Mouse (Mus musculus): Measurements from ENCODE around the gene Lgi1. TPM values are rescaled to one million over a fixed set of nuclear protein-coding genes. Genes with fewer than 3 reads are reported as not detected.

Lgi1 gene
- 1.5 and 2.0 TPM in 2 replicates for polyA plus RNA-seq (2015; fragmentation: Nextera tagmentation; extraction: Ambion mirVana)

DNA sequence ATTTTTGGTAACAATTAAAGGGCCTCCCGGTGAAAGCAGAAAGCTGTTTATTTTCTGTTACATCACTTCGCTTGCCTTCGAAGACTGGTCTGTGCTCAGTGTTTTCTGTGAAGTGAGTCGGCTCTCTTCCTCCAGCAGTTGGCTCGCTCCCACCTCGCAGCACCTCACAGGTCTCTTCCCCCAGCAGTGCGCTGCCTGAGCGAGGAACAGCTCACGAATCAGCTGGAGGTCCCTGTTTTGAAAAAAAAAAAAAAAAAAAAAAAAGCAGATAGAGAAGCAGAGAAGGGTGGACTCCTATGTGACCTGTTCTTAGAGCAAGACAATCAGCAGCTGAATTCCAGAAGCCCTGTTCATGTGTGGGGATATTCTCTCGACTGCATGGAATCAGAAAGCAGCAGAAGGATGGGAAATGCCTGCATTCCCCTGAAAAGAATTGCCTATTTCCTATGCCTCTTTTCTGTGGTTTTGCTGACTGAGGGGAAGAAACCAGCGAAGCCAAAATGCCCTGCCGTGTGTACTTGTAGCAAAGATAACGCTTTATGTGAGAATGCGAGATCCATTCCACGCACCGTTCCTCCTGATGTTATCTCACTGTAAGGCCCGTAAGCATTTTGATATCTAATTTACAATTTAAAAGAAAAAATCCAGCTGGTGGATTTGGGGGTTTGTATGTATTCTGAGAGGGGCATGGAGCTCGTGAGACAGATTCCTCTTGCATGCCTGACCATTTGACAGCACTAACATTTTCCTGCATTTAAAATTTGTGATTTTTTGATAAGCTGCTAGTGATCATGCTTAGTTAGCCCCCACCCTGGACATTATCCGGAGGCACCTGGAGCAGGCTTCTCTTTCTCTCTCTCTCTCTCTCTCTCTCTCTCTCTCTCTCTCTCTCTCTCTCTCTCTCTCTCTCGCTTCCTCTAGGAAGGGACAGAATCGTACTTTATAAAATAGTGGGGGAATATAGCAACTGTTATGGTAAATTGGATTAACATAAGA is at the start of gene Lgi1:
Lgi1 (plus strand) TSS at position 32 of the 996 bp plus-strand sequence.
- peaks cover 3% of the 10 kb centered on the region; the same call in 1 of the 2 replicates for H3K4me1 ChIP-seq (ENCODE audit: insufficient read depth, low read length)
- H3K9ac ChIP-seq (replicated peaks; ENCODE audit: low read length) = no peak within 1 kb of the TSS
- 26% methylated on average over 21 of the region's 21 CpGs for WGBS
- H3K36me3 ChIP-seq (ENCODE audit: insufficient read depth, low read length) = no peaks in the 10 kb centered on the region
- peak within 1 kb of the TSS; percentile 19 for H3K4me3 ChIP-seq (ENCODE audit: low read length)
- H3K27me3 ChIP-seq (ENCODE audit: insufficient read depth, low read length) = peaks cover 14% of the 10 kb centered on the region; the same call in 1 of the 2 replicates
- H3K4me2 ChIP-seq (replicated peaks; ENCODE audit: low read depth, low read length) = peak within 1 kb of the TSS; percentile 48
- H3K27ac ChIP-seq (ENCODE audit: low read length) = no peak within 1 kb of the TSS
- H3K9me3 ChIP-seq (ENCODE audit: low read length) = no peaks in the 10 kb centered on the region
- ATAC-seq (ENCODE audit: low FRiP score, low TSS enrichment) = no peak

DNA sequence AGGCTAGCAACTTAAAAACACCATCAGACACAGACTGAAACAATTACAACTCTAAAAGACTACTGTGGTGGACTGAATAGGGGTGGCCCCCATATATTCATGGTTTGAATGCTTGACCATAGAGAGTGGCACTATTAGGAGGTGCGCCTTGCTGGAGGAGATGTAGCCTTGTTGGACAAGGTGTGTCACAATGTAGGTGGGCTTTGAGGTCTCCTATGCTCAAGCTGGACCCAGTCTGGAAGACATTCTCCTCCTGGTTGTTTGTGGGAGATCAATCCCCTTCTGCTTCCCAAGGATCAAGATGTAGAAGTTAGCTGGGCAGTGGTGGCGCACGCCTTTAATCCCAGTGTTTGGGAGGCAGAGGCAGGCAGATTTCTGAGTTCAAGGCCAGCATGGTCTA is 46.6 kb upstream of the Lgi1 start:
- Histone ChIP-seq H3K27ac (ENCODE audit: low read length) (no peak overlapping the region), H3K36me3 (ENCODE audit: insufficient read depth, low read length) (peaks cover 19% of the 10 kb centered on the region), H3K4me2 (replicated peaks; ENCODE audit: low read depth, low read length) (no peak overlapping the region), H3K27me3 (ENCODE audit: insufficient read depth, low read length) (no peaks in the 10 kb centered on the region), H3K9me3 (ENCODE audit: low read length) (no peaks in the 10 kb centered on the region), H3K9ac (replicated peaks; ENCODE audit: low read length) (no peak overlapping the region), H3K4me1 (ENCODE audit: insufficient read depth, low read length) (peaks cover under 1% of the 10 kb centered on the region; the same call in 1 of the 2 replicates), H3K4me3 (ENCODE audit: low read length) (no peak overlapping the region)
- 96% methylated on average over 3 of the region's 3 CpGs for WGBS
- no peak for ATAC-seq (ENCODE audit: low FRiP score, low TSS enrichment)

DNA sequence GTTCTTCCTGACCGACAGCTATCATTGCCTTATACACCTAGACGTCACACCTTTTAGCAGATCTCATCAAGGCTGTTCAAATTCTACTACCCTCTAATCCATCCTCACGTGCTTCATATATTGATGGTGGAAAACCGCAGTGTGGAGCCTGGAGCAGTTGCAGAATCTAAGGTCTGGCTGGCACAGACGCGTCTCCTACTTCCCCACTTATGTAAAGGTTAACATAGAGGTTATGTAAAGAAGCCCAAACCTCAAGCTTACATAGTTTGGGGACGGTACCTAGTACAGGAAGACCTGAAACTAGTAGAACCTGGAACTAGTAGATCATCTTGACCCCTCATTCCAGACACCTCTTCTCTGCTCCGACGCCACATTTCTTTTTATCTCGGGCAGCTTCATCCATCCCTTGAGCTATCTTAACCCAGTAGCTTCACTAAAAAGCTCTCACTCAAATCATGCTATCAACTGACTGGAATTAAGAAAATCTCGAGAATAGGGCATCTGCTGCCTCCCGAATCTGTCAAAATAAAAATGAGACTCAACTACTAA is 40.9 kb upstream of the Lgi1 start:
- H3K27me3 ChIP-seq (ENCODE audit: insufficient read depth, low read length) = no peaks in the 10 kb centered on the region
- peak overlapping the region; percentile 94 for H3K27ac ChIP-seq (ENCODE audit: low read length)
- ATAC-seq (ENCODE audit: low FRiP score, low TSS enrichment) = peak; percentile 59
- H3K9ac ChIP-seq (replicated peaks; ENCODE audit: low read length) = peak overlapping the region; percentile 85
- H3K36me3 ChIP-seq (ENCODE audit: insufficient read depth, low read length) = peaks cover 4% of the 10 kb centered on the region; the same call in 1 of the 2 replicates
- H3K4me1 ChIP-seq (ENCODE audit: insufficient read depth, low read length) = peaks cover 14% of the 10 kb centered on the region; the same call in 1 of the 2 replicates
- H3K4me3 ChIP-seq (ENCODE audit: low read length) = peak overlapping the region; percentile 81
- peak overlapping the region; percentile 80 for H3K4me2 ChIP-seq (replicated peaks; ENCODE audit: low read depth, low read length)
- 11% methylated on average over 12 of the region's 12 CpGs for WGBS
- H3K9me3 ChIP-seq (ENCODE audit: low read length) = no peaks in the 10 kb centered on the region

DNA sequence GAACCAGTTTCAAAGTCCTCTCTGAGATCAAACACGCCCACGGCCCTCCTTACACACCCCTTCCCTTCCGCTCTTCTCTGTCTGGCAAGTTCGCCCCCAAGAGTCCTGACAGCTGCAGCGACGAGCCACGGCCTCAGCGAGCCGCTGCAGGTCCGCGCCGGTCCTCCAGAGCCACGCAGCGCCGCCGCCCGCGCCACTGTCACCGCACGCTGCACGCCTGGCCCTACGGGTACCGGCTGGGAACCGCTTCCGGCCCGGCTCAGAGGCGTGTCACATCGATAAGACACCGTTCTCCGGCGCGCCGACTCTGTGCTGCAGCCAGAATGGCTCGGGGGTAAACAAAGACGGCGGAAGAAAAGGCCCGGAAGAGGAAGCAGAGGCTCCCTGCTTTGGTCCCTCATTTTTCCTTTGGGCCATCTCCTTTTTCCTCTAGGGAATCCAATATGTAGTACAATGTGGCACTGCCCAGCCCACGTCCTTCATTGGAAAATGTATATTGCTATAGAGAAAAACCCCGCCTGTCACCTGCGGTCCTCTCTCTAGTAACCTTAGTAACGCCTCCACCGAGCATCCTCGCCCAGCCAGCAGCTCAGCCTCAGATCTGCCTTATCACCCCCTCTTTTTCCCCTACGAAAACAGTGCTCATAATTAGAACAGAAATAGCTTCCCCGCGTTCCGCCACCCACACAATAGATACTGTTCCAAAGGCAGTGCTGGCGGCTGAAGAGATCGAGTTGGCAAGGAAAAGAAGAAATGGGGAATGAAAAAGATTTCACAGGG is 40.2 kb upstream of the Lgi1 start, which contains the start of gene Fra10ac1:
Fra10ac1 (minus strand) TSS at position 252 of the 780 bp plus-strand sequence.
- Histone ChIP-seq H3K4me1 (ENCODE audit: insufficient read depth, low read length) (peaks cover 14% of the 10 kb centered on the region; the same call in 1 of the 2 replicates), H3K4me2 (replicated peaks; ENCODE audit: low read depth, low read length) (peak within 1 kb of the TSS; percentile 80), H3K4me3 (ENCODE audit: low read length) (peak within 1 kb of the TSS; percentile 81), H3K36me3 (ENCODE audit: insufficient read depth, low read length) (no peaks in the 10 kb centered on the region), H3K9ac (replicated peaks; ENCODE audit: low read length) (peak within 1 kb of the TSS; percentile 85), H3K9me3 (ENCODE audit: low read length) (peaks cover 4% of the 10 kb centered on the region; the same call in 1 of the 2 replicates), H3K27ac (ENCODE audit: low read length) (peak within 1 kb of the TSS; percentile 94), H3K27me3 (ENCODE audit: insufficient read depth, low read length) (no peaks in the 10 kb centered on the region)
- under 1% methylated on average over 48 of the region's 49 CpGs for WGBS
- peak; percentile 99 for ATAC-seq (ENCODE audit: low FRiP score, low TSS enrichment)

DNA sequence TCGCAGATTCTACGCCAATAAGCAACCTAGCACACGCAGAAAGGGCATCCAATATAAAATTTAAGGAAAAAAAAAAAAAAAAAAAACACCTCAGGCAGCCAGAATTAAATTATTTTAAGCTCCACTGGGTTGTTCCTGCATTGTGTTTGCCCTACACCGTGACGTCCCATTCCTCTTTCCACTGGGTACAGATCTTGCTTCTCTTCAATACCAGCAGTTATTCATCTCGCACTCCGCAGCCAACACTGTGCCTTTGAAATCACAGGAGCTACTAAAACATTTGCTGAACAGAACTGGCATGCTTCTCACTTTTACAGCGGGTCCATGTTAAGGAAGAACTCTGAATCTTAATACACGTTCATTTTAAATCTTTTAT is 39.7 kb upstream of the Lgi1 start:
- Histone ChIP-seq H3K27ac (ENCODE audit: low read length) (peak overlapping the region; percentile 94), H3K4me3 (ENCODE audit: low read length) (peak overlapping the region; percentile 81), H3K9me3 (ENCODE audit: low read length) (peaks cover 4% of the 10 kb centered on the region; the same call in 1 of the 2 replicates), H3K4me2 (replicated peaks; ENCODE audit: low read depth, low read length) (peak overlapping the region; percentile 80), H3K36me3 (ENCODE audit: insufficient read depth, low read length) (no peaks in the 10 kb centered on the region), H3K4me1 (ENCODE audit: insufficient read depth, low read length) (peaks cover 14% of the 10 kb centered on the region; the same call in 1 of the 2 replicates), H3K27me3 (ENCODE audit: insufficient read depth, low read length) (no peaks in the 10 kb centered on the region), H3K9ac (replicated peaks; ENCODE audit: low read length) (peak overlapping the region; percentile 85)
- WGBS = 15% methylated on average over 9 of the region's 9 CpGs
- ATAC-seq (ENCODE audit: low FRiP score, low TSS enrichment) = no peak

DNA sequence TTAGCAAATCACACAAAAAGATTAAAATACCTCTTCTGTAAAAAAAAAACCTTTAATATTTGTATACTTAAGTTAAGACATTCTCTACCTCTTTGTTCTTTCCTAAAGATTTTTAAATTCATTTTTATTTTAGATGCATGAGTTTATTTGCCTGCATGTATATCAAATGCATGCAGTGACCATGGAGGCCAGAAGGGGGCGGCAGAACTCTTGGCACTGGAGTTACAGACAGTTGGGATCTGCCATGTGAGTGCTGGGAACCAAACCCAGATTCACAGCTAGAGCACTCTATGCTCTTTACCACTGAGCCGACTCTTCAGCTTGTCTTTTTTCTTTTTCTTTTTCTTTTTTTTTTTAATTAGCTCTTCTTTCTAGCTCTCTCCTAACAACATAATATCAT is 35.6 kb upstream of the Lgi1 start:
- Histone ChIP-seq H3K4me2 (replicated peaks; ENCODE audit: low read depth, low read length) (no peak overlapping the region), H3K27me3 (ENCODE audit: insufficient read depth, low read length) (no peaks in the 10 kb centered on the region), H3K9me3 (ENCODE audit: low read length) (peaks cover 4% of the 10 kb centered on the region; the same call in 1 of the 2 replicates), H3K4me1 (ENCODE audit: insufficient read depth, low read length) (0 out of 2 replicates have a peak, but pooled peaks cover 10% of the 10 kb centered on the region), H3K36me3 (ENCODE audit: insufficient read depth, low read length) (no peaks in the 10 kb centered on the region), H3K9ac (replicated peaks; ENCODE audit: low read length) (no peak overlapping the region), H3K27ac (ENCODE audit: low read length) (no peak overlapping the region), H3K4me3 (ENCODE audit: low read length) (no peak overlapping the region)
- no peak for ATAC-seq (ENCODE audit: low FRiP score, low TSS enrichment)
- 70% methylated on average over 2 of the region's 2 CpGs for WGBS

DNA sequence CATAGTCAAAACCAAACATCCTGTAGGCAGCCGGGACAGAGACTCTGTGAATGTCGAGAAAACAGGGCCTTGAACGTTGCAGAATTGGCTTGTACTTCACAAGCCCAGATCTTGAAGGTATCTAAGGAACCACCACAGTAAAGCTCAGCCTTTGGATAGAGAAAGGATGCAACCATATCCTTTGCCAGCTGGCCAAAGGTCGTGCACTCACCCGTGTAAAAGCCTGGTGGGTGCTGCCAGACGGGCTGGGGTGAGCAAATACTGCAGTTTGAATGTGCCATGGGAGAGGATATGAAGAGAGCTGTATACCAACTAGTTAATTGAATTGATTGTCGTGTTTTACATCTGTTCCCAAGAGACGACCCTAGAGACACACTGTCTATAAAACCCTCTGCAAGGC is 32.2 kb upstream of the Lgi1 start:
- peak; percentile 77 for ATAC-seq (ENCODE audit: low FRiP score, low TSS enrichment)
- no peaks in the 10 kb centered on the region for H3K36me3 ChIP-seq (ENCODE audit: insufficient read depth, low read length)
- H3K27ac ChIP-seq (ENCODE audit: low read length) = peak overlapping the region; percentile 49; the same call in 1 of the 2 replicates
- H3K27me3 ChIP-seq (ENCODE audit: insufficient read depth, low read length) = no peaks in the 10 kb centered on the region
- H3K9me3 ChIP-seq (ENCODE audit: low read length) = peaks cover 4% of the 10 kb centered on the region; the same call in 1 of the 2 replicates
- no peak overlapping the region for H3K9ac ChIP-seq (replicated peaks; ENCODE audit: low read length)
- H3K4me3 ChIP-seq (ENCODE audit: low read length) = no peak overlapping the region
- H3K4me2 ChIP-seq (replicated peaks; ENCODE audit: low read depth, low read length) = no peak overlapping the region
- WGBS = 6% methylated on average over 8 of the region's 8 CpGs
- 0 out of 2 replicates have a peak, but pooled peaks cover 4% of the 10 kb centered on the region for H3K4me1 ChIP-seq (ENCODE audit: insufficient read depth, low read length)

DNA sequence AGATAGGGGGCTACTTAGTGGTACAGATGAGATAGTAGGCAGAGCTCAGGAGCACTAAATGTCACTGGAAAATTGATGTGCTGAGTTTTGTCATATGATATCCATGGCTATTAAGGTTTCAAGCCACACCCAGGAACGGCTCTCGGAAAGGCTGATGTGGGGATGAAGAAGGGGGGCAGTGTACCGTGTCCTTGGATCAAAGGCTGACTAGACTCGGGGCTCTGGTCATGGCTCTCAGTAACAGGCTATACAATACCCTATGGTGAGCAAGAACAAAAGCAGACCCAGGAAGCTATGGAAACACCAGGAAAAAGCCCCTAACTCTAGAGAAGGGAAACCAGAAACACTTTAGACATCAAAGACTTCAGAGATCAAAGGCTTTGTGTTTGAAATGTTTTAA is 31.8 kb upstream of the Lgi1 start:
- no peak overlapping the region for H3K9ac ChIP-seq (replicated peaks; ENCODE audit: low read length)

DNA sequence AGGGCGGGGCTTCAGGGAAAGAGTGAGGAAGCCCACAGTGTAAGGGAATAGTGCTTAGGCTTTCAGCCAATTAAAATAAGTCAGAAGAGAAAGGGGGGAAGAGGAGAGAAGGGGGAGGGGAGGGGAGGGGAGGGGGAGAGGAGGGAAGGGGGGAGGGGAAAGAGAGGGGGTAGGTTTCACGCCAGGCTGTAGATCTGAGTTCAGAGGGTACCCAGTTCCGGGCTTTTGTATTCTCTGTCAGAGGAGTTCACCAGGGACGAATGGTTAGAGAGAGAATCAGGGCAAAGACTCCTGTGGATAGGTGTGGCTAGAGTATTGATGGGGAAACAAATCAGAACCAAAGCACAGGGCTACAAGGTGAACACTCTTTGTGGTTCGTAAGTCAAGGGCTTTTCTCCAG is 27.8 kb upstream of the Lgi1 start:
- Histone ChIP-seq H3K27me3 (ENCODE audit: insufficient read depth, low read length) (no peaks in the 10 kb centered on the region), H3K4me3 (ENCODE audit: low read length) (no peak overlapping the region), H3K4me1 (ENCODE audit: insufficient read depth, low read length) (0 out of 2 replicates have a peak, but pooled peaks cover 4% of the 10 kb centered on the region), H3K9ac (replicated peaks; ENCODE audit: low read length) (no peak overlapping the region), H3K36me3 (ENCODE audit: insufficient read depth, low read length) (no peaks in the 10 kb centered on the region), H3K9me3 (ENCODE audit: low read length) (no peaks in the 10 kb centered on the region), H3K4me2 (replicated peaks; ENCODE audit: low read depth, low read length) (no peak overlapping the region), H3K27ac (ENCODE audit: low read length) (no peak overlapping the region)
- WGBS = 51% methylated on average over 5 of the region's 5 CpGs
- no peak for ATAC-seq (ENCODE audit: low FRiP score, low TSS enrichment)

More for the DNA sequence above, 31.8 kb upstream of the Lgi1 start:
- H3K4me1 ChIP-seq (ENCODE audit: insufficient read depth, low read length) = 0 out of 2 replicates have a peak, but pooled peaks cover 4% of the 10 kb centered on the region
- ATAC-seq (ENCODE audit: low FRiP score, low TSS enrichment) = peak; percentile 93
- no peak overlapping the region for H3K4me2 ChIP-seq (replicated peaks; ENCODE audit: low read depth, low read length)
- H3K4me3 ChIP-seq (ENCODE audit: low read length) = no peak overlapping the region
- peaks cover 4% of the 10 kb centered on the region; the same call in 1 of the 2 replicates for H3K9me3 ChIP-seq (ENCODE audit: low read length)
- peak overlapping the region; percentile 49; the same call in 1 of the 2 replicates for H3K27ac ChIP-seq (ENCODE audit: low read length)
- H3K27me3 ChIP-seq (ENCODE audit: insufficient read depth, low read length) = no peaks in the 10 kb centered on the region
- no peaks in the 10 kb centered on the region for H3K36me3 ChIP-seq (ENCODE audit: insufficient read depth, low read length)
- WGBS = 3% methylated on average over 4 of the region's 4 CpGs

Measured in kidney, embryonic 16.5 days (tissue).